Mouse (Mus musculus) T-helper 17 cell (primary cell): ENCODE measurements at regions not wholly inside any gene's neighbourhood (a gene's known extent, or its start where the extent isn't known, plus 50 kb on each side); places are given as distances from the start of the nearest gene placed in this dataset.

Source experiments
- in situ Hi-C, 2 experiments: fragments of 300-600 bp; cut with MboI, MseI; formaldehyde crosslinking; loops; 1 replicate in 1 of 2; 2 replicates in 1 of 2; pipeline ENCODE4 v1.15.1; 2025; ENCODE audit warnings: high pct_unique_total_duplicates in 2 of 2

GRCm38 (mm10) chr19:30289721-30290120 is 57.0 kb downstream of the Mbl2 start:
- in situ Hi-C loops: no loop called here

GRCm38 (mm10) chr19:30295263-30295704 is 62.5 kb downstream of the Mbl2 start:
- in situ Hi-C loops: no loop called here

GRCm38 (mm10) chr19:30296024-30296423 is 63.3 kb downstream of the Mbl2 start:
- in situ Hi-C loops: no loop called here

- in situ Hi-C loops: no loop called here
Observed at GRCm38 (mm10) chr19:30299536-30299935, 66.8 kb downstream of the Mbl2 start.

GRCm38 (mm10) chr19:30302281-30302680 is 69.5 kb downstream of the Mbl2 start:
- in situ Hi-C loops: no loop called here

GRCm38 (mm10) chr19:30306379-30306778 is 73.6 kb downstream of the Mbl2 start:
- in situ Hi-C loops: no loop called here

- in situ Hi-C loops: no loop called here
Observed at GRCm38 (mm10) chr19:30306919-30307318, 74.2 kb downstream of the Mbl2 start.

GRCm38 (mm10) chr19:30317314-30317713 is 84.6 kb downstream of the Mbl2 start:
- in situ Hi-C loops: no loop called here

- in situ Hi-C loops: no loop called here
Observed at GRCm38 (mm10) chr19:30327693-30328092, 95.0 kb downstream of the Mbl2 start.

GRCm38 (mm10) chr19:30328886-30329285 is 96.1 kb downstream of the Mbl2 start:
- in situ Hi-C loops: no loop called here

- in situ Hi-C loops: no loop called here
Observed at GRCm38 (mm10) chr19:30330792-30331191, 98.0 kb downstream of the Mbl2 start.

GRCm38 (mm10) chr19:30331850-30332249 is 99.1 kb downstream of the Mbl2 start:
- in situ Hi-C loops: no loop called here

- in situ Hi-C loops: loop anchor here in 1 of 2 experiments (10.0 kb wide), 1 partner anchor 1290 kb away; no protein-coding TSS in a partner anchor
Observed at GRCm38 (mm10) chr19:30344401-30344800, 111.7 kb downstream of the Mbl2 start.

GRCm38 (mm10) chr19:30348924-30349323 is 116.2 kb downstream of the Mbl2 start:
- in situ Hi-C loops: loop anchor here in 1 of 2 experiments (10.0 kb wide), 1 partner anchor 1294 kb away; no protein-coding TSS in a partner anchor

GRCm38 (mm10) chr19:30354981-30355380 is 122.2 kb downstream of the Mbl2 start:
- in situ Hi-C loops: no loop called here

GRCm38 (mm10) chr19:30358961-30359360 is 126.2 kb downstream of the Mbl2 start:
- in situ Hi-C loops: no loop called here

GRCm38 (mm10) chr19:30371901-30372300 is 139.2 kb downstream of the Mbl2 start:
- in situ Hi-C loops: no loop called here

- in situ Hi-C loops: loop anchor here in 1 of 2 experiments (5.0 kb wide), 1 partner anchor 602 kb away; no protein-coding TSS in a partner anchor
Observed at GRCm38 (mm10) chr19:30379767-30380166, 147.0 kb downstream of the Mbl2 start.

GRCm38 (mm10) chr19:30380515-30381206 is 147.9 kb downstream of the Mbl2 start:
- in situ Hi-C loops: loop anchor here in 1 of 2 experiments (5.0 kb wide), 1 partner anchor 603 kb away; no protein-coding TSS in a partner anchor

GRCm38 (mm10) chr19:30393791-30394190 is 155.7 kb downstream of the Dkk1 start:
- in situ Hi-C loops: no loop called here

GRCm38 (mm10) chr19:30406943-30407342 is 142.5 kb downstream of the Dkk1 start:
- in situ Hi-C loops: no loop called here

GRCm38 (mm10) chr19:30419556-30420280 is 129.7 kb downstream of the Dkk1 start:
- in situ Hi-C loops: no loop called here

- in situ Hi-C loops: no loop called here
Observed at GRCm38 (mm10) chr19:30425627-30426026, 123.8 kb downstream of the Dkk1 start.
